ENCODE assay signal across 9 mouse cellular contexts in the genomic region with DNA sequence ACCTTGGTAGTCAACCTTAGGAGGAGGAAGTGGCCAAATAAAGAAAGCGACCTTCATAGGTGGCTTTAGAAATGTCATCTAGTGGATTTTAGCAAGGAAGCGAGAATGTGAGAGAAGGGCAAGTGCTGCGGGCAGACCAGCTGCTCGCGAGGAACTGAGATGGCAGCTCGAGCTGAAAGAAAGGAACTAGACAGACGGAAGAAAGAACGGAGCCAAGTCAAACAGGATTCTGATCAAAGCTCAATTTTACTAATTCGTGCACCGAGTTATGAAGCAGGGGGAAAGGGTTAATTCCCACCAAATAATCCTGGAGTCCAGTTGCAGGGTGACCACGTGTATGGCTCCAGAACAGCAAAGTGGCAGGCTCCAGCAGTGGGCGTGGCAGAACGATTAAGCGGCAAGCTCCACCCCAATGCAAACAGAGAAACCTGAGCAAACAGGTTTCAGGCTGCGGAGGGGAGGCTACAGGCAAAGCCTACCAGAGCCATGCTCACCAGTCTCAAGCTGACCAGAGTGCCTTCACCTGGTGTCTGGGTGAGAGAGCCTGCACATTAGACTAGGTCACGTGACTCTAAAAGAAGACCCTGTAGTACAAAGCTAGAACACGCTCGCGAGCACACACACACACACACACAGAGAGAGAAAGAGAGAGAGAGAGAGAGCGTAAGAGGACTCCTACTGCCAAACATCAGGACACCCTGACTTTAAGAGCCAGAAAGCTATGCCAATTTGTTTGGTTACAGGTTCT.
DNase-seq lines count a peak whose midpoint lies in the region; ATAC-seq lines count a peak whose summit lies in the region.
"Had no signal": no experiment of that assay in that cellular context is flagged by ENCODE, and none has a peak within 500 bp of the region (broad histone marks: within the 10 kb centered on the region; RNA-seq: fewer than 3 reads in every experiment).

No protein-coding gene starts in this region.

- H3K4me1 ChIP-seq in hindbrain, embryonic 16.5 days (ENCODE audit: control insufficient read depth, insufficient read depth, low read depth, low read length) = peaks cover 6% of the 10 kb centered on the region
- H3K4me1 ChIP-seq in hindbrain, embryonic 13.5 days (replicated peaks) = peaks cover 10% of the 10 kb centered on the region
- peaks cover 15% of the 10 kb centered on the region for H3K4me1 ChIP-seq in embryonic facial prominence, embryonic 13.5 days

- ATAC-seq in hindbrain, embryonic 16.5 days = no peak
- no peak; the same call in 1 of the 2 replicates for ATAC-seq in hindbrain, embryonic 13.5 days (ENCODE audit: low FRiP score)
- 0 out of 2 replicates have a peak, but pooled peaks have one; percentile 44 for ATAC-seq in embryonic facial prominence, embryonic 13.5 days (ENCODE audit: insufficient number of reproducible peaks, insufficient read depth, low FRiP score, low TSS enrichment, low read depth)
- peak; percentile 56 for ATAC-seq in megakaryocyte progenitor cell, adult 5-6 weeks (replicated peaks; ENCODE audit: poor library complexity)
- no peak for ATAC-seq in frontal cortex, adult (ENCODE audit: low TSS enrichment)
- ATAC-seq: Patski had no signal

- H3K9ac ChIP-seq in hindbrain, embryonic 16.5 days (ENCODE audit: low read depth, low read length) = no peak overlapping the region
- H3K9ac ChIP-seq in hindbrain, embryonic 13.5 days = no peak overlapping the region
- no peak overlapping the region for H3K9ac ChIP-seq in embryonic facial prominence, embryonic 13.5 days

- H3K4me2 ChIP-seq in hindbrain, embryonic 16.5 days (ENCODE audit: low read length) = 0 out of 2 replicates have a peak overlapping the region, but pooled peaks have one; percentile 3
- no peak overlapping the region for H3K4me2 ChIP-seq in hindbrain, embryonic 13.5 days
- peak overlapping the region; percentile 46 for H3K4me2 ChIP-seq in embryonic facial prominence, embryonic 13.5 days

- DNase-seq in large intestine, adult 2 months (ENCODE audit: low read depth, low spot score) = peak; percentile 21
- DNase-seq in right cerebral cortex, postnatal 10 days (ENCODE audit: low spot score in 2 of 2) = no peak
- DNase-seq in adrenal gland, postnatal 25 days = no peak

- H3K4me3 ChIP-seq in hindbrain, embryonic 16.5 days (ENCODE audit: low read length) = no peak overlapping the region
- no peak overlapping the region for H3K4me3 ChIP-seq in hindbrain, embryonic 13.5 days
- H3K4me3 ChIP-seq in embryonic facial prominence, embryonic 13.5 days = peak overlapping the region; percentile 14; the same call in 1 of the 2 replicates

- H3K27me3 ChIP-seq in hindbrain, embryonic 16.5 days (replicated peaks; ENCODE audit: control insufficient read depth, insufficient read depth, low read length) = no peaks in the 10 kb centered on the region
- peaks cover 7% of the 10 kb centered on the region; the same call in 1 of the 2 replicates for H3K27me3 ChIP-seq in hindbrain, embryonic 13.5 days
- no peaks in the 10 kb centered on the region for H3K27me3 ChIP-seq in embryonic facial prominence, embryonic 13.5 days

- H3K27ac ChIP-seq in hindbrain, embryonic 16.5 days (ENCODE audit: low read depth, low read length) = no peak overlapping the region
- H3K27ac ChIP-seq in hindbrain, embryonic 13.5 days = no peak overlapping the region
- peak overlapping the region; percentile 23; the same call in 1 of the 2 replicates for H3K27ac ChIP-seq in embryonic facial prominence, embryonic 13.5 days

- WGBS in hindbrain, embryonic 16.5 days = 64% methylated on average over 20 of the region's 20 CpGs
- WGBS in hindbrain, embryonic 13.5 days = 66% methylated on average over 20 of the region's 20 CpGs
- 43% methylated on average over 20 of the region's 20 CpGs for WGBS in embryonic facial prominence, embryonic 13.5 days
- 13% methylated on average over 20 of the region's 20 CpGs for WGBS in large intestine, adult 2 months

- no peaks in the 10 kb centered on the region for H3K9me3 ChIP-seq in hindbrain, embryonic 16.5 days (ENCODE audit: control insufficient read depth, low read length)
- no peaks in the 10 kb centered on the region for H3K9me3 ChIP-seq in hindbrain, embryonic 13.5 days
- no peaks in the 10 kb centered on the region for H3K9me3 ChIP-seq in embryonic facial prominence, embryonic 13.5 days

- H3K36me3 ChIP-seq in hindbrain, embryonic 16.5 days (ENCODE audit: control insufficient read depth, insufficient read depth, low read length) = no peaks in the 10 kb centered on the region
- H3K36me3 ChIP-seq in hindbrain, embryonic 13.5 days = no peaks in the 10 kb centered on the region
- no peaks in the 10 kb centered on the region for H3K36me3 ChIP-seq in embryonic facial prominence, embryonic 13.5 days

Comparison
In these comparisons a context has a peak if more than half of its experiments do, and no peak if none do; other contexts are left out.
1. ATAC-seq: peak in embryonic facial prominence, embryonic 13.5 days (single experiment) and megakaryocyte progenitor cell, adult 5-6 weeks (single experiment); none in hindbrain, embryonic 16.5 days (single experiment), hindbrain, embryonic 13.5 days (single experiment) and frontal cortex, adult (single experiment).